Mouse (Mus musculus): ENCODE measurements around the gene Hspa1a.
"Not testable (repeated sequence)": the region's sequence is repeated elsewhere in the genome, so short reads cannot be mapped to it uniquely, and the experiment has no call there.

The Hspa1a gene

DNA sequence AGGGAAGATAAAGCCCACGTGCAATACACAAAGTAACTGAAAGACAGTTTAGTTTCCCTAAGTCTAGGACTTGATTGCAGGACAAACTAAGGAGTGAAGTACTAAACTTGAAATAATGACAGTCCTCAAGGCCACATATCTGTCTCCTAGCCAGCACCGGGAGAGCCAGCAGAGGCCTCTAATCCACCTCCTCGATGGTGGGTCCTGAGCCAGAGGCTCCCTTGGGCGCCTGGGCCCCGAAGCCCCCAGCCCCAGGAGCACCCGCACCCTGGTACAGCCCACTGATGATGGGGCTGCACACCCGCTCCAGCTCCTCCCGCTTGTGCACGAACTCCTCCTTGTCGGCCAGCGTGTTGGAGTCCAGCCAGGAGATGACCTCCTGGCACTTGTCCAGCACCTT lies 2.1 kb downstream of the Hspa1a start, which contains the start of gene Gm20481:
Gene Gm20481 (plus strand): TSS at position 91 of the 400 bp plus-strand sequence.
- DNase-seq (ENCODE audit: low spot score in 2 of 2): not testable (repeated sequence)

DNA sequence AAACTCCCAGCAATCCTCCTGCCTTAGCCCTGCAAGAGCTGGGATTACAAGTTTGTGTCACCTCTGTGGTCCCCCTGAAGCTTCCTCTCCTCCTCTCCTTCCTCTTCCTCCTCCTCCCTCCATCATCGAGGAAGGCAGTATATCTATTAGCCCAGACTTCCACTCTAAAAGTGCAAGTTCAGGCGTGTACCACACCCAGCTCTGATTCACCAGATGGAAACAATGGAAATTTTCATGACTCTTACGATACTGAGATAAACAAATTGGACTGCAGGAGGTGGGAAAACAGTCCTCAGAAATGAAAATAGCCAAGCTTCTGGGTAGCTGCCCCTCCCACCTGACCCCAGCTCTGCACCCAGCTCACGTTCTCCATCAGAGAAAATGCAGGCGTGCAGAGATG lies 6.3 kb downstream of the Hspa1a start:
- DNase-seq (ENCODE audit: low spot score in 2 of 2): no peak

DNA sequence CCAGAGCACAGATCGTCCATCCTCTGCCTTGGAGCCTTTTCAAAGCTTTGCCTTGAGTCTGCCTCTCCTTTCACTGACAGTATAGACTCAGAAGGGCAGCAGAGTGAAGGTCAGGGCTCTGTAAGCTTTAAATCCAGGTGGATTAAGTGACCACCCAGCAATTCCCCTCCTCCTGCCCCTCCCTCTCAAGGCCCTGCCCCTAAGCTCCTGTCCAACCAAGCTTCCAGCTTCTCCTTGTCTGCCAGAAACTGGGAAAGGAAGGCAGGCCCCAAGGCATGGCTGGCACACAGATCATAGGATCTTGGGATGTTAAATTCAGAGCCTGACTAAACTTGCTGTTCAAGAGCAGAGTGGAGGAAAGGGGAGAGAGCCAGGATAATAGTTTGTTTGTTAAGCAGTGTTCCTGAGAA lies 7.3 kb downstream of the Hspa1a start:
- peak in 1 of 2 experiments; percentile 52 for DNase-seq (ENCODE audit: low spot score in 2 of 2)

DNA sequence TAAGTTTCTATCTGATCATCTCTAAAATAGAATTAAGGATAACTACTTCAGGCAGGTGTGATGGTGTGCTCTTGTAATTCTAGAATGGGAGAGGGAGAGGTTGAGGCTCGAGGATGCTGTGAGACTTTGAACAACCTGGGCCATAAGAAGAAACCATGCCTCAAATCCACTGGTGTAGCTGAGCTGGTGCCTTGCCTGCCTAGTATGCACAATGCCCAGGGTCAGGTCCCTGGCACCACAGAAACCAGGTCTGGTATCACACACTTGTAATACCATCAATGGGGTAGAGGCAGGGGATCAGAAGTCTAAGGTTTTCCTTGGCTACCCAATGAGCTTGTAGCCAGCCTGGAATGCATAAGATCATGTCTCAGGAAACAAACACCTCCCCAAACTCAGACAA lies 9.1 kb downstream of the Hspa1a start:
- no peak for DNase-seq (ENCODE audit: low spot score in 2 of 2)

DNA sequence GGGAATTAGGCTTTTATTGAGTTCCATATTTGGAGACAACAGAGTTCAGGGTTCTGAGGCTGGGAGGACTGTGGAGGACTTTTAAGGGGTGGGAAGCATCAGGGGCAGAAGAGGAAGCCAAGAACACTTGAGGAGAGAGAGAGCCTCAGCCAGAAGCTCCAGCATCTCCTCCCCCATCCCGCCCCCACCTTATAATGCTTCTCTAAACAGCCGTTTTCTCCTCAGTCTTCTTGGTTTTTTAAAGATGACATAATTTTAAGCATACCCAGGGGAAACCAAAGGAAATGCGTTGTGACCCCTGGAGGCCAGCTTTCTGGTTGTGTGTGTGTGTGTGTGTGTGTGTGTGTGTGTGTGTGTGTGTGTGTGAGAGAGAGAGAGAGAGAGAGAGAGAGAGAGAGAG lies 9.8 kb downstream of the Hspa1a start:
- DNase-seq (ENCODE audit: low spot score in 2 of 2): no peak

DNA sequence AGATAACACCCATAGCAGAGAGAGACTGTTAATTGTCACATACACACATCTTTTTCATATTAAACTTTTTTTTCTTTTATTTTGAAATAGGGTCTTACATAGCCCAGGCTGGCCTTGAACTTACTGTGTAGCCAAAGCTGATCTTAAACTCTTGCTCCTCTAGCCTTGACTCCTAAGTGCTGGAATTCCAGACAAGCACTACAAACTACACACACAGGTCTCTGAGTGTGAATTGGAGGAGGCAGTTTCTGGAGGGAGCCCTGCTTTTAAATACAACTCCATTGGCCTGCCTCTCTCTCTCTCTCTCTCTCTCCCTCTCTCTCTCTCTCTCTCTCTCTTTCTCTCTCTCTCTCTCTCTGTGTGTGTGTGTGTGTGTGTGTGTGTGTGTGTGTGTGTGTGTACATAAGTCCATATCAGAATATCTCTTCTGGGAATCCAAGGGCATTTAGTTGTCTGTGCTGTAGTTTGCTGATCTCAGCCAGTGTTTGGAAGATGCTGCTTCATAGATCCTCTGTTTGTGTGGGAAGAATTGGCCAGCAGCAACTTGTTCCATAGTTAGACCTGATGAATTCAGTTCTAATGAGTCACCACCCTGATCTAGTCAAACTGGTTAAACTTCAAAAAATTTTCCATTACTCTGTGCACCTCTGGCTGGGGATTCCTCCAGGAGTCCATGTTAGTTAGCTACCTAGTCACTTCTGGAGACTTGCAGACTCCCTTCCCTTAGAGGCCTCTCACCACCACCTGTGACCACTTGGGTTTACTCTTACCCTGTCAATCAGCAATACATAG lies 11.1 kb downstream of the Hspa1a start:
- DNase-seq (ENCODE audit: low spot score in 2 of 2): no peak

DNA sequence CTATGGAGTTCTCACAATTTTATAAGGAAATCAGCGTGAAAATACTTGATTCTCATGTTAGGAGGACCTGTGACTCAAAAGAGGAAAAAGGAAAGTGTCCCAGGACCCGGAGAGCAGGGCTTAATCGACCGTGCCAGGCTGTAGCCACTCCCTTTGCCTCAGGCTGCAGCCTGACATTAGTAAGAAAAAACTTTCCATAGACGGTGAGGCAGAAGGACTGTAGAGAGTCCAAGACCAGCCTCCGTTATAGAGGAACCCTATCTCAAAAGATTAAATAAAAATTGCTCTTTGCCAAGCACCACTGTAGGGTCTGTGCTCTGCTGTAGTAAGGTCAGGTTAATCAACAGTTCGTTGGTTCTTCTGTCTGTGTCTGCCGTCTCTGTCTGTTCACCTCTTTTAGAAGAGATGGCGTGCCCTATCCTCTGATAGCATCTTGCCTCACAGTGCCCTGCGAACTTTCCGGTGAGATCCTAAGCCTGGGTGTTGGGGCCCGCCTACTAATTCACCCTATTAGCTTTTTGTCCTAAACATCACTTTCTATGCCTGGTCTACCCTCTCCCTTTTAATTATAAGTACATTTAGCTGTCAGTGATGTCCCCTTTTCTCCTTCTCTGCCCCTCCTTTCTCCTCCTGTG lies 12.0 kb downstream of the Hspa1a start:
- DNase-seq (ENCODE audit: low spot score in 2 of 2): no peak

DNA sequence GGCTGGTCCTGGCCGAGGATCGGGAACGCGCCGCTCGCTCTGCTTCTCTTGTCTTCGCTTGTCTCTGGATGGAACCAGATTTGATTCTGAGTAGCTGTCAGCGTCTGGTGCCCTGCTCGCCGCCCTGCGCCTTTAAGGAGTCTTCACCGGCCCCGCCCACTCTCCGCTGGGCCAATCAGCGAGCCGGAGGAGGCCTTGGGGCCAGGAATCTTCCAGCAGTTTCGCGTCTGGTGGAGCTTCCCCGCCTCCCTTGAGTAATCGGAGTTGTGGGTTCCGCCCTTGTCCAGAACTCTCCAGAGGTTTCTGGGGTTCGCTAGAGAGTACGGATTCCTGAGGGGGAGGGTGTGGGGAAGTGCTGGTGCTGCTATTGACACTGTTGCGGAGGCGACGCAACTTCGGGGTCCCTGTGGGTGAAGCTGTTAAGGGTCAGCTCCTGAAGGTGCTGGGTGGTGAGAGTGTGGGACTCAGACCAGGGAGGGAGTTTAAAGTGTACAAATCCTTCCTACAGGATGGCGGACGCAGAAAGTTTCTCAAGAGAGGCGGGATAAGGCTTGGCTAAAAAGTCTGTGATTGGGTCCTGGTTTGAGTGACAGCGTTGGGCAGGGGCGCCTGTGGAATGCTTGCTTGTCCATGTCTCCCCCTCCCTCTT lies 12.7 kb downstream of the Hspa1a start, which contains the start of gene Hspa1b:
Gene Hspa1b (minus strand): TSS at position 109 of the 649 bp plus-strand sequence.
- peak; percentile 88 to 89 for DNase-seq (ENCODE audit: low spot score in 2 of 2)

DNA sequence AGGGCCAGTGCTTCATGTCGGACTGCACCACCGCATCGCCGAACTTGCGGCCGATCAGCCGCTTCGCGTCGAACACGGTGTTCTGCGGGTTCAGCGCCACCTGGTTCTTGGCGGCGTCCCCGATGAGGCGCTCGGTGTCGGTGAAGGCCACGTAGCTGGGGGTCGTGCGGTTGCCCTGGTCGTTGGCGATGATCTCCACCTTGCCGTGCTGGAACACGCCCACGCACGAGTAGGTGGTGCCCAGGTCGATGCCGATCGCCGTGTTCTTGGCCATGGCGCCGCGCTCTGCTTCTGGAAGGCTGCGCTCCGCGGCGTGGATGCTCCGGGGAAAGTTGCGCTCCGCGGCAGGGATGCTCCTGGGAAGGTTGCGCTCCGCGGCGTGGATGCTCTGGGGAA lies 13.2 kb downstream of the Hspa1a start:
- DNase-seq (ENCODE audit: low spot score in 2 of 2): not testable (repeated sequence)

DNA sequence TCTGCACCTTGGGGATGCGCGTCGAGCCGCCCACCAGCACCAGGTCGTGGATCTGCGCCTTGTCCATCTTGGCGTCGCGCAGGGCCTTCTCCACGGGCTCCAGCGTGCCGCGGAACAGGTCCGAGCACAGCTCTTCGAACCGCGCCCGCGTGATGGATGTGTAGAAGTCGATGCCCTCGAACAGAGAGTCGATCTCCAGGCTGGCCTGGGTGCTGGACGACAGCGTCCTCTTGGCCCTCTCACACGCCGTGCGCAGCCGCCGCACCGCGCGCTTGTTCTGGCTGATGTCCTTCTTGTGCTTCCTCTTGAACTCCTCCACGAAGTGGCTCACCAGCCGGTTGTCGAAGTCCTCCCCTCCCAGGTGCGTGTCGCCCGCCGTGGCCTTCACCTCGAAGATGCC lies 14.0 kb downstream of the Hspa1a start:
- DNase-seq (ENCODE audit: low spot score in 2 of 2): not testable (repeated sequence)

DNA sequence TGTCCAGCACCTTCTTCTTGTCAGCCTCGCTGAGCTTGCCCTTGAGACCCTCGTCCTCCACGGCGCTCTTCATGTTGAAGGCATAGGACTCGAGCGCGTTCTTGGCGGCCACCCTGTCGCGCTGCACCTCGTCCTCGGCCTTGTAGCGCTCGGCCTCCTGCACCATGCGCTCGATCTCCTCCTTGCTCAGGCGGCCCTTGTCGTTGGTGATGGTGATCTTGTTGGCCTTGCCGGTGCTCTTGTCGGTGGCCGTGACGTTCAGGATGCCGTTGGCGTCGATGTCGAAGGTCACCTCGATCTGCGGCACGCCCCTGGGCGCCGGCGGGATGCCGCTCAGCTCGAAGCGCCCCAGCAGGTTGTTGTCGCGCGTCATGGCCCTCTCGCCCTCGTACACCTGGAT lies 14.7 kb downstream of the Hspa1a start:
- DNase-seq (ENCODE audit: low spot score in 2 of 2): not testable (repeated sequence)

DNA sequence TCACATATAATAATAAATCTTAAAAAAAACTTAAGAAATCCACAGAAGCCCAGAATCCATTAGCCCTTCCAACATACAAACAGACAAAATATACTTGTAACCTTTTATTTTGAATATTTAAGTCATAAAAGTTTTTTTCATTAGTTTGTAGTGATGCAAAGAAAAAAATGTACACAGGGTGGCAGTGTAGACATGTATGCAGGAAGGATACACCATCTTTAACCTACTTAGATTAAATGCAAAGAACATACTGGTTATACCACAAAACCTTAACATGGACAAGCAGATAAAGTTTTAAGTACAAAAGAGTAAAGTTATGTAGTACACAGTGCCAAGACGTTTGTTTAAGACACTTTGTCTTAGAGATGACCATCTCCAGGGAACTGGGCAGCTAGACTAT lies 15.6 kb downstream of the Hspa1a start:
- DNase-seq (ENCODE audit: low spot score in 2 of 2): no peak

DNA sequence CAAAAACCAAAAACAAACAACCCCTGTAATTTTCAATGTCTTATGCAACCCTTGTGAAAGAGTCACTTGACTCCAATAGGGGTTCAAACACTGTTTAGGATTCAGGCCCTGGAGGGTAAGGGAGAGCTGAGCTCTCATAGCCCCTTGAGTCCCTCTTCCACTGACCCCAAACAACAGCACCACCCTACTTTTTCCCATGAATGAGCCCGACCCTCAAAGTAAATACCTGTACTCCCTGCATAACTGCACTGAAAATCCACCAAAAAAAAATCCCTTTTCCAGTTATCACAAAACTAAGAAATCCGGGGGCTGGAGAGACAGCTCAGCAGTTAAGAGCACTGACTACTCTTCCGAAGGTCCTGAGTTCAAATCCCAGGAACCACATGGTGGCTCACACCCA lies 16.1 kb downstream of the Hspa1a start:
- DNase-seq (ENCODE audit: low spot score in 2 of 2): no peak

DNA sequence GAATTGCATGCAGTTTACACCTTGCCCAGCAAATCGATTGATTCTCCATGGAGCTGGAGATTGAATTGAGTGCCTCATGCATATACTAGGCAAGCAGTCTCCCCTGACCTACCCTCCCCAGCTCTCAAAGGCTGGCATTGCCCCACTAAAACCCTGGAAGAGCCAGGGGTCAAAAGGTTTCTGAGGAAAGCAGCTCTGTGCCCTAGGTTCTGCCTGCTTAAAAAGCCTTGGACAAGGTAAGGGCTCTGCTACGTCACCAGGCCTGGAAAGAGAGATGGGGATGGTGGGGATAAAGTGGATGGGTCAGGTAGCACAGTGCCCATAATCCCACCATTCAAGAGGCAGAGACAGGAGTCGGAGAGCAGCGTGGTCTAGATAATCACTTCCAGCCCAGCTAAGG lies 17.1 kb downstream of the Hspa1a start:
- no peak for DNase-seq (ENCODE audit: low spot score in 2 of 2)

DNA sequence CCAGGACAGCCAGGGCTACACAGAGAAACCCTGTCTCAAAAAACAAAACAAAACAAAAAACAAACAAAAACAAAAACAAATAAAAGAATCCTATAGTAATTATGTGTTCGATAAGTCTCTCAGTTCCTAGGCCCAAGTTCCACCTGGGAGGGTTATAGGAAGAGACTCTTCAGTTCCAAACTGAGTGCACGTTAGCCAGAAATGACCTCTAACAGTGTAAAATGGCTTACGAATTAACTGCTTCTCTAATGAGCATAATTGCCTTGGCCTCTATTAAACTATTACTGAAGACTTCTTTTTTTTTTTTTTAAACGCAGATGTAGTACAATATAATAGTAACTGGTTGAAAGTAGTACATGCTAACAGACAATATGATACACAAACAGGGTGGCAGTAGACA lies 18.1 kb downstream of the Hspa1a start:
- no peak for DNase-seq (ENCODE audit: low spot score in 2 of 2)

DNA sequence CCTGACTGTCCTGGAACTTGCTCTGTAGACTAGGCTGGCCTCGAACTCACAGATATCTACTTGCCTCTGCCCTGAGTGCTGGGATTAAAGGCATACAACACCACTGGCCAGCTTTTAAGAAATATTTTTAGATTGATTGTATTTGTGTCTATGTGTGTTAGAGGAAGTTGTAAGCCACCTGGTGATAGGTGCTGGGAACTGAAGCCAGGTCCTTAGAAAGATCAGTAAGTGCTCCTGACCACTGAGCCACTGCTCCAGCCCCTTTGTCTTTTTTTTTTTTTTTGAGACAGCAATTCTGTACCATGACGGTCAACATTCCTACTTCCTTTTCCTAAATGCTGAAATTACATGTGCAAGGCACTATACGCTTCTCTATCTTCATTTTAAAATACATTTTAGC lies 18.7 kb downstream of the Hspa1a start:
- DNase-seq (ENCODE audit: low spot score in 2 of 2): no peak

DNA sequence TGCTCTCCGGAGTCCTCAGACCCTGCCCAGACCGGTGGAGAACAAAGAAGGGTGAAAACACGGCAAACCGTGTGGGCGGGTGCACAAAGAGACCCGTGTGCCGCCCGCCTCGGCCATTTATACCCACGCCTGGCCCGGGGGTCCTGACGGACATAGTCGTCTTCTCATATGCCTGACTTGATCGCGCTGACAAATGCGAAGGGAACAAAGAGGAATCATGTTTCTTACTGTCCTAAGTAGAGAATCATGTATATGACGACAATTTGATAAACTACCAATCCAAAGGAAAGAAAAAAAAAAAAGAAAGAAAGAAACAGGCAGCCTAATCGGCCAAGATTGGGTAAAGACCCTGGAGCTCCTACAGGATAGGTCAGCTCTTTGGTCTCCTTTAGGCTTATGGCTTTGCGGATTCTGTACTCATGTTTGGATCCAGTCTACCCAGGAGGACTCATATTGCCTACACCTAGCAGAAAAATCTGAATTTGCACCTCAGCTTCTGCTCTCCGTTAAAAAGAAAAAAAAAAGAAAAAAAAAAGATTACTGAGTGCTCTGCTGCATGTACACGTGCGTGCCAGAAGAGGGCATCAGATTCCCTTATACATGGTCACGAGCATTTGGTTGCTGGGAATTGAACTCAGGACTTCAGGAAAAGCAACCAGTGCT lies 19.4 kb downstream of the Hspa1a start:
- DNase-seq (ENCODE audit: low spot score in 2 of 2): peak; percentile 78 to 80

DNA sequence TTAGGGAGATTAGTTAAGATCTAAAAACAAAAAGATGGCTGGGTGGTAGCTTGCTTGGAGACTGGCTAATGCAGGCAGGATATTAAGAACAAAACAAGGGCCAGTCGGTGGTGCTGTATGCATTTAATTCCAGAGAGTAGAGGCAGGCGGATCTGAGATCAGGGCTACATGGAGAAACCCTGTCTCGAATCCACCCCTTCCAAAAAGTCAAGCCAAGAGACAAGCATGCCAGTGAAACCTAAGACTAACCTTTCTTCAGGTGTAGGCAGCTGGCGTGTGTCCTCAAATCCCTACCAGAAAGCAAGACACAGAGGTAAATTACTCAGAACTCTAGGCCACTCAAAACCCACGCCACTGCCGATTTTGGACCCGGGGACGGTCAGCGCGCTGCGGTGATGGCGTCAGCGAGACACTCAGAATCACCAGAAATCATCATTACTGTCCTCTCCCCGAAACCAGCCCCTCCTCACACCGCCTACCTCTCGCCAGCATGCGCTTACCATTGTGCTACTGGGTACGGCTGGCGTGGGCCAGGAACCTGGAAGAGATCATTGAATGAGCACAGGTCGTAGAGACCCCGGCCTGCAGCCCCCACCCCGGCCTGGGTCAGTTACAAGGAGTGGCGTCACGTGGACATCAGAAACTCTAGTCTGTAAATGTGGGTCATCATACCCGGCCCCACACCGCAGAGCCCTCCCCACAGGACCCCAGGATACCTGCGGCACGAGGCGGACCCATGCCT lies 20.1 kb downstream of the Hspa1a start:
- DNase-seq (ENCODE audit: low spot score in 2 of 2): no peak

DNA sequence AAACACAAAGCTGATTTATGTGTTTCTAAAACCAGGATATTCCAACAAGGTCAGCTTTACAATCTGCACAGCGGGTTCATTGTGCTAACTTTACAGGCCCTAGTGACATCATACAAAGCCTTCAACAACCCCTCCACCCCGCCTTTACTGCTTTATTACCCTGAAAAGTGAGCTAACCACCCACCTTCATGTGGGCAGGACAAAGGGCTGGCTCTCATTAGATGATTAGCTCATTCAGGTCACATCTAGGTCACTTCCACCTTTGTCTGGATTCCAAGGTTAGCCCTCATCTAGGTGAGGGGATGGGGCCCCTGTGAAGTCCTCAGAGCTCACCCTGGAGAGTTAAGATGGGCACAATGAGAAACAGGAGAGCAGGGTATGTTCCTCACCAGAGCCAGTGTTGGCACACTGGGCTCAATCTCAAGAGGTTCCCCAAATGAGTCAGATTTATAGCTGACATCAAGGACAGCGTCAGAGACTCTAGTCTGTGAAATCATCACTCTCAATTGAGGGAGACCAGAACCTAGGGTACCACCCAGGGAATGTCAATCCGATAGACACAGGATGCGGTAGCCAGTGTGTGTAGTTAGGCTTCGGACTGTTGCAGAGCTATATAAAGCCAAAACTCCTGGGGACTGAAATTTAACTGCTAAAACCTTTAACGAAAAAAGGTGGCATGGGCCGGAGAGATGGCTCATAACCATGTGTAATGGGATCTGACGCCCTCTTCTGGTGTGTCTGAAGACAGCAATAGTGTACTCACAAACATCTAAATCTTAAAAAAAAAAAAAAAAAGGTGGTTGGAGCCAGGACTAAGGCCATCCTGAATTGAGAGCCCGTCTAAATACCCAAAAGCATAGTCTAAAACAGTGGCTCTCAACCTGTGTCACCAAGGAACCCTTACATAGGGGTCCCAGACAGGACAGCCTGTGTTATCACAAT lies 21.2 kb downstream of the Hspa1a start:
- no peak for DNase-seq (ENCODE audit: low spot score in 2 of 2)

DNA sequence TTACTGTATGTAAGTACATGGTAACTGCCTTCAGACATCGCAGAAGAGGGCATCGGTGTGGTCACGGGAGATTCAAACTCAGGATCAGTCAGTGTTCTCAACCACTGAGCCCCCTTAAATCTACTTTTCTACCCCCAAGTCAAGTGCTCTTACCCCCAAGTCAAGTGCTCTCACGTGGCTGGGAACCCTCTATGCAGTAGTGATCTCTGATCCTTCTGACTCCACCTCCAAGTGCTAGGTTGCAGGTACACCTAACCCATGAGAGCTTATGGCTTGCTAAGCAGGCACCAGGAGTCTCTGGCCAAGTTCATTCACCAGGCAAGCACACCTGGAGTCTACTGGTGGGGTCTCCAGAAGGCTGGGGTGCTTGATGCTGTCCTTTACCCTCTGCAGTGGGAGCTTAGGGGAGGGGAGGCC lies 22.4 kb downstream of the Hspa1a start:
- no peak for DNase-seq (ENCODE audit: low spot score in 2 of 2)

Data from urinary bladder, postnatal 36 days (tissue).